Mouse (Mus musculus) ES-E14 (cell line): ENCODE results near the gene Nop2. TPM values are rescaled to one million over a fixed set of nuclear protein-coding genes. Genes with fewer than 3 reads are reported as not detected.

Source experiments
- DNase-seq: peaks from one replicate; pipeline ENCODE4 v3.0.0-alpha.2; 2013; ENCODE audit warnings: low read depth, low spot score
- H3K27ac ChIP-seq: 2 replicates; pipeline ENCODE4 v1.5.1; 2012; ENCODE audit warnings: low read depth, mild to moderate bottlenecking, low read length, moderate library complexity, mixed read lengths; ENCODE audit not compliant: poor library complexity, insufficient read depth, severe bottlenecking
- H3K36me3 ChIP-seq: 2 replicates; pipeline ENCODE4 v1.6.1; 2012; ENCODE audit warnings: mild to moderate bottlenecking, low read length, moderate library complexity, mixed read lengths; ENCODE audit not compliant: control insufficient read depth, poor library complexity, insufficient read depth, severe bottlenecking
- H3K4me1 ChIP-seq, 2 experiments: fragments of 150-350 bp in 1 of 2; sonication (generic) in 1 of 2; 2 replicates each; pipeline ENCODE4 v1.6.1; 2012; ENCODE audit warnings: low read length in 2 of 2, mild to moderate bottlenecking in 1 of 2, mixed read lengths in 1 of 2; ENCODE audit not compliant: control insufficient read depth in 2 of 2, insufficient read depth in 2 of 2, poor library complexity in 1 of 2
- H3K4me3 ChIP-seq, 2 experiments: fragments of 150-350 bp in 1 of 2; sonication (generic) in 1 of 2; 2 replicates each; pipeline ENCODE4 v1.5.1; 2012; ENCODE audit warnings: low read length in 2 of 2, low read depth in 1 of 2, mild to moderate bottlenecking in 1 of 2, mixed read lengths in 1 of 2; ENCODE audit not compliant: insufficient read depth in 1 of 2, poor library complexity in 1 of 2, severe bottlenecking in 1 of 2
- H3K9ac ChIP-seq: 2 replicates; pipeline ENCODE4 v1.6.1; 2012; ENCODE audit warnings: low read depth, mild to moderate bottlenecking, low read length, mixed read lengths; ENCODE audit not compliant: poor library complexity, insufficient read depth, severe bottlenecking
- H3K9me3 ChIP-seq: fragments of 150-350 bp; sonication (generic); 2 replicates; pipeline ENCODE4 v1.6.1; 2012; ENCODE audit warnings: low read depth, mild to moderate bottlenecking, low read length; ENCODE audit not compliant: control insufficient read depth, insufficient read depth
- CHD2 ChIP-seq: IDR thresholded peaks from 2 replicates; pipeline ENCODE4 v1.6.1; 2014; ENCODE audit warnings: mild to moderate bottlenecking, low read depth, low read length, inconsistent platforms
- HCFC1 ChIP-seq: IDR thresholded peaks from 2 replicates; pipeline ENCODE4 v1.6.1; 2012; ENCODE audit warnings: low read length, inconsistent platforms, borderline replicate concordance; ENCODE audit not compliant: insufficient read depth
- MAFK ChIP-seq: IDR thresholded peaks from 2 replicates; pipeline ENCODE4 v1.6.1; 2014; ENCODE audit warnings: mild to moderate bottlenecking, low read depth, low read length, inconsistent platforms; ENCODE audit not compliant: insufficient read depth
- ZC3H11A ChIP-seq: IDR thresholded peaks from 2 replicates; pipeline ENCODE4 v1.6.1; 2012; ENCODE audit warnings: low read depth, mild to moderate bottlenecking, inconsistent platforms, low read length, borderline replicate concordance
- ZNF384 ChIP-seq: IDR thresholded peaks from 2 replicates; pipeline ENCODE4 v1.6.1; 2012; ENCODE audit warnings: low read depth, low read length, inconsistent platforms
- in situ Hi-C, 2 experiments: fragments of 600-800 bp; cut with MboI; formaldehyde crosslinking; loops; one replicate each; pipeline ENCODE4 v1.15.1; 2025; ENCODE audit warnings: low sequenced_read_pairs in 2 of 2, inconsistent platforms in 1 of 2; ENCODE audit not compliant: unreplicated experiment in 2 of 2
- total RNA-seq: library from RNA; depleted of rRNA; stranded (reverse); fragments of 300-350 nt; gene quantifications from 2 replicates; pipeline ENCODE4 v1.2.3, GENCODE M21; 2012

The Nop2 gene
- total RNA-seq, 1 experiment = 174 TPM

DNA sequence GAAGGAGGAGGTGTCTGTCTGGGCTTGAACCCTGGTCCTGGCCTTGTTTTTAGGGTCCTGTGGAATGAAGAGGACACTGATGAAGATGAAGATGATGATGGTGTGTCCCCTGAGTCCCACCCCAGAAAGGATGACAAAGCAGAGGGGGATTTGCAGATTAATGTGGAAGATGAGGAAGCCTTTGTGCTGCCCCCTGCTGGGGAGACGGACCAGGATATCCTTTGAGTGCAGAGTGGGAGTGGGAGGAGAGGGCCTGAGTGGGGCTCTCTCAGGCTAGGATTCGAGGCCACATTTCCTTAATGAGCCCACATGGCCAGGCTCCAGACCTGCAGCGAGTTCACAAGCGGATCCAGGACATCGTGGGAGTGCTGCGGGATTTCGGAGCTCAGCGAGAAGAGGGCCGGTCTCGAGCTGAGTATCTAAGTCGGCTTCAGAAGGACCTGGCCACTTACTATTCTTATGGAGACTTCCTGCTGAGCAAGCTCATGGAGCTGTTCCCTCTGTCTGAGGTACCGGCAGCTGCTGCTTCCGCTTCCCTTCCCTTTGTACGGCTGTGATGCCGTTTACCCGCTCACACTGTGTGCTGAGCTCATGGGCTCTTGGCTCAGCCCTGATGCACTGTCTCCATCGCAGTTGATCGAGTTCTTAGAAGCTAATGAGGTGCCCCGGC lies 5.4 kb downstream of the Nop2 start:
- Histone ChIP-seq H3K36me3 (peaks cover 84% of the 10 kb centered on the region), H3K9ac (no peak overlapping the region), H3K4me3 (no peak overlapping the region; a peak in 1 of 4 replicates), H3K4me1 (peaks cover 0 to 9% of the 10 kb centered on the region in 2 experiments; a peak in 2 of 4 replicates), H3K27ac (0 out of 2 replicates have a peak overlapping the region, but pooled peaks have one; percentile 7), H3K9me3 (no peaks in the 10 kb centered on the region)
- TF ChIP-seq HCFC1 (no peak), MAFK (0 out of 2 replicates have a peak, but pooled peaks have one; percentile 11)
- no peak for DNase-seq
- in situ Hi-C loops = no loop called here

DNA sequence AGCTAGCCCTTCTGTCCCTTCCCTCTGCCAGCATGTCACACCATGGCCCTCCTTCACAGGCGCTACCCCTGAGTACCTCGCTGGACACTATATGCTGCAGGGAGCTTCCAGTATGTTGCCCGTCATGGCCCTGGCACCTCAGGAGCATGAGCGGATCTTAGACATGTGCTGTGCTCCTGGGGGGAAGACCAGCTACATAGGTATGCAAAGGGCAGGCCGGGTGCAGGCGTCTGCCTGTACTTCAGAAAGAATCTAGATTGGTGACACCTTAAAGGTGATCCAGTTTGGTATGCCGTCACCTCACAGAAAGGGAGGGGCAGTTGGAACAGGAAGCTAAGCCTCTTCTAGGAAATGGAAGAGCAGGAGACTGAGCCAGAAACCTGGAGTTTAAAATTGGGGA lies 8.0 kb downstream of the Nop2 start:
- no peak overlapping the region for H3K27ac ChIP-seq
- peaks cover 0 to 11% of the 10 kb centered on the region in 2 experiments; a peak in 2 of 4 replicates for H3K4me1 ChIP-seq
- H3K9me3 ChIP-seq = no peaks in the 10 kb centered on the region
- in situ Hi-C loops = no loop called here
- peaks cover 83% of the 10 kb centered on the region for H3K36me3 ChIP-seq
- TF ChIP-seq HCFC1 (no peak), ZC3H11A (no peak), CHD2 (no peak), ZNF384 (no peak), MAFK (no peak)
- DNase-seq = no peak
- H3K9ac ChIP-seq = no peak overlapping the region
- no peak overlapping the region for H3K4me3 ChIP-seq

- in situ Hi-C loops = no loop called here
- Histone ChIP-seq H3K27ac (no peak overlapping the region), H3K4me3 (no peak overlapping the region), H3K36me3 (peaks cover 58% of the 10 kb centered on the region), H3K9ac (no peak overlapping the region), H3K4me1 (peaks cover 0 to 13% of the 10 kb centered on the region in 2 experiments; a peak in 2 of 4 replicates), H3K9me3 (no peaks in the 10 kb centered on the region)
- TF ChIP-seq ZNF384 = no peak
- TF ChIP-seq CHD2 = no peak
- no peak for TF ChIP-seq ZC3H11A
- TF ChIP-seq HCFC1 = no peak
- no peak for TF ChIP-seq MAFK
- no peak for DNase-seq
These were observed 10.7 kb downstream of the Nop2 start for GRCm38 (mm10) chr6:125142436-125142835.

DNA sequence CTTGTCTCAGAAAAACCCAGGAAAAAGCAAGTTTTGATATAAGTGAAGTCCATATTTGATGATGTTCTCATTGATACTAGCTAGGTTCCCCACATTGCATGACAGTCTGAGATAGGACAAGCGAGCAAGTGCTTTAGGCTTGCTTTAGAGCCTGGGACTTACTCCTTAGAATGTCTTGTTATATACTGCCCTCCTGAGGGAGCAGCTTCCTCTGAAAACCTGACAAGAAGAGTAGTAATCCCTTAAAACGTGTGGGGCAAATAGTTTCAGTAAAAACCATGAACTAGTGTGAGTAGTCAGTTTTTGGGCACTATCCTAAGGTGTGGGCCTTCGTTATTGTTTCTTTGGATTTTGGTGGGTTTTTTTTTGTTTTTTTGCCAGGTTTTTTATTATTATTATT lies 11.4 kb downstream of the Nop2 start:
- no peak overlapping the region for H3K4me3 ChIP-seq
- no peak overlapping the region for H3K9ac ChIP-seq
- no peak for TF ChIP-seq HCFC1
- TF ChIP-seq ZNF384 = no peak
- TF ChIP-seq CHD2 = no peak
- TF ChIP-seq ZC3H11A = no peak
- no peak for TF ChIP-seq MAFK
- H3K27ac ChIP-seq = no peak overlapping the region
- no peaks in the 10 kb centered on the region for H3K9me3 ChIP-seq
- peaks cover 54% of the 10 kb centered on the region for H3K36me3 ChIP-seq
- in situ Hi-C loops = no loop called here
- DNase-seq = no peak
- peaks cover 0 to 14% of the 10 kb centered on the region in 2 experiments; a peak in 2 of 4 replicates for H3K4me1 ChIP-seq

DNA sequence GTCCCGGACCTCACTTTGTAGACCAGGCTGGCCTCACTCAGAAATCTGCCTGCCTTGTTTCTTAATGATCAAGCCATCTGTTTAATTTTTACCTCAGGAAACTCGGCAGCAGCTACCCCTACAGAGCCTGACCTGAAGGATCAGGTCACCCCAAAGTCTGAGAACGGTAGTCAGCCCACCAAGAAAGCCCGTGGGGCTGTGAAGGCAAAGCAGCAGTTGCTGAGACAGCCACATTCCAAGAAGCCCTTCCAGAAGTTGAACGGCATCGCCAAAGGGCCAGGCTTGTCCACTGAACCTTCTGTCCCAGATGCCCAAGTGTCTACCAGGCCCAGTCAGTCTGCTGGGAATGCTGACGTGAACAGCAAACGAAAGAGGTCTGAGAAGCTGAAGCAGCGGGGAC lies 12.2 kb downstream of the Nop2 start:
- peaks cover 3 to 16% of the 10 kb centered on the region in 2 experiments; a peak in 2 of 4 replicates for H3K4me1 ChIP-seq
- in situ Hi-C loops = no loop called here
- H3K9ac ChIP-seq = no peak overlapping the region
- H3K27ac ChIP-seq = no peak overlapping the region
- no peaks in the 10 kb centered on the region for H3K9me3 ChIP-seq
- TF ChIP-seq ZNF384 = no peak
- no peak for TF ChIP-seq MAFK
- no peak for TF ChIP-seq HCFC1
- TF ChIP-seq CHD2 = no peak
- TF ChIP-seq ZC3H11A = no peak
- no peak overlapping the region for H3K4me3 ChIP-seq
- DNase-seq = no peak
- peaks cover 46% of the 10 kb centered on the region for H3K36me3 ChIP-seq
